Mouse (Mus musculus) midbrain, embryonic 16.5 days (tissue): Measurements from ENCODE around the gene Fam102b. TPM values are rescaled to one million over a fixed set of nuclear protein-coding genes. Genes with fewer than 3 reads are reported as not detected.

Experiments
- ATAC-seq: fragments of 200-750 bp; cut with Nextera tagmentation; 2 replicates; pipeline ENCODE4 v1.8.0; 2017; ENCODE audit warnings: moderate TSS enrichment
- H3K27ac ChIP-seq: fragments of 300-500 bp; sonication (generic); 2 replicates; pipeline ENCODE4 v1.5.1; 2014; ENCODE audit warnings: mild to moderate bottlenecking, low read length, mixed read lengths
- H3K27me3 ChIP-seq: fragments of 300-500 bp; sonication (generic); 2 replicates; pipeline ENCODE4 v1.6.1; 2014; ENCODE audit warnings: low read depth, low read length, mixed read lengths; ENCODE audit not compliant: control insufficient read depth, insufficient read depth
- H3K36me3 ChIP-seq: fragments of 300-500 bp; sonication (generic); 2 replicates; pipeline ENCODE4 v1.6.1; 2014; ENCODE audit warnings: mild to moderate bottlenecking, low read length, moderate library complexity, mixed read lengths; ENCODE audit not compliant: control insufficient read depth, insufficient read depth
- H3K4me1 ChIP-seq: fragments of 300-500 bp; sonication (generic); 2 replicates; pipeline ENCODE4 v1.6.1; 2014; ENCODE audit warnings: mild to moderate bottlenecking, low read length, mixed read lengths; ENCODE audit not compliant: control insufficient read depth, insufficient read depth
- H3K4me2 ChIP-seq: fragments of 300-500 bp; sonication (generic); 2 replicates; pipeline ENCODE4 v1.6.1; 2014; ENCODE audit warnings: mild to moderate bottlenecking, low read length, mixed read lengths
- H3K4me3 ChIP-seq: fragments of 300-500 bp; sonication (generic); 2 replicates; pipeline ENCODE4 v1.5.1; 2014; ENCODE audit warnings: low read depth, mild to moderate bottlenecking, low read length, moderate library complexity, mixed read lengths
- H3K9ac ChIP-seq: fragments of 300-500 bp; sonication (generic); 2 replicates; pipeline ENCODE4 v1.6.1; 2014; ENCODE audit warnings: low read depth, low read length, mixed read lengths
- H3K9me3 ChIP-seq: fragments of 300-500 bp; sonication (generic); replicated peaks from 2 replicates; pipeline ENCODE4 v1.6.1; 2014; ENCODE audit warnings: mild to moderate bottlenecking, low read length, mixed read lengths; ENCODE audit not compliant: control insufficient read depth, poor library complexity, severe bottlenecking
- WGBS: fragments of 180-500 bp; shearing (Covaris S2); extraction: QIAGEN DNeasy Blood & Tissue Kit; methylation state at CpG from one replicate; pipeline ENCODE4 v1.1.7; 2014; 5-methylcytosine and 5-hydroxymethylcytosine counted together
- polyA plus RNA-seq: library from polyadenylated mRNA; unstranded; fragments of >200 nt; fragmentation: Nextera tagmentation; extraction: Ambion mirVana; gene quantifications from 2 replicates; pipeline ENCODE4 v1.2.1, GENCODE M21; 2015

Gene Fam102b
- 13.4 and 14.1 TPM in 2 replicates for polyA plus RNA-seq

DNA sequence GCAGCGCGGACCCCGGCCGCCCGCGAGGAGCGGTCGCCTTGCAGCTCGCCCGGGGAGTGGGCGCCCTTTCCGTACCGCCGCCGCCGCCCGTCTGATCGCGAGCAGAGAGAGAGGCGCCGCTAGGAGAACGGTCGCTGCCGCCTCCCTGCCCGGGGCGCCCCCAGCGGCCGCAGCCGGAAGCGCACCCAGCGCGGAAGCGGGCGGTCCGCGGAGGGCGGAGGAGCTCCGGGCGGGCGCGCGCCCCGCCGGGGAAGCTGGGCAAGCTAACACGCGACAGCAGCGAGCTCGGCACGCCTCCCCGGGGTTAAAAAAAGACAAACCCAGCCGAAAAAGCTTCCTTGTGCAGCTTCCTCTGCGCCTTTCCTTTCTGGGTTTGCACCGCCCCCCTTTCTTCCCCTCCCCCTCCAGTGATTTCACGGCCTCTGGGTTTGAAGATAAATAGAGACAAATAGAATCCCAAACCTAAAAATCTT, at the start of gene Fam102b:
TSS of gene Fam102b (minus strand) at position 93 of the 473 bp plus-strand sequence.
- peak; percentile 90 for ATAC-seq
- Histone ChIP-seq H3K4me3 (peak within 1 kb of the TSS; percentile 66), H3K36me3 (no peaks in the 10 kb centered on the region), H3K4me1 (peaks cover 28% of the 10 kb centered on the region), H3K27me3 (no peaks in the 10 kb centered on the region), H3K9ac (peak within 1 kb of the TSS; percentile 80), H3K4me2 (peak within 1 kb of the TSS; percentile 73), H3K27ac (peak within 1 kb of the TSS; percentile 87), H3K9me3 (no peaks in the 10 kb centered on the region)
- 0% methylated on average over 26 of the region's 54 CpGs for WGBS

DNA sequence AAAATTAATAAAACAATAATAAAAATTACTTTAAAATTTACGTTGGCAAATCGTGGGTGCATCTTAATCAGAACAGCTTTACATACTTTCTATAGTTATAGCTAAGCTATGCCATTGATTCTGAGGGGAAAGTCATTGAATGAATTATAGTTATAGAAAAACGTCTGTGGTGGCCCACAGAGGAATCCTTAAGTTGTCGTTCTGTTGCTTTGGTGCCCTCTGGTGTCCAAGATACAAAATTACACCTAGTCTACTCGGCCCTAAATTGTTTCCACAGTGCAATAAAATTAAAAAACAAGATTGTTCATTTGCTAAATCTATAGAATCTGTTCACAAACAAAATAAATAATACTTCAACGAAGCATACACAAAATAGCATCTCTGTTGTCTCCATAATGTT, 35.6 kb upstream of the Fam102b start:
- no peak overlapping the region for H3K27ac ChIP-seq

DNA sequence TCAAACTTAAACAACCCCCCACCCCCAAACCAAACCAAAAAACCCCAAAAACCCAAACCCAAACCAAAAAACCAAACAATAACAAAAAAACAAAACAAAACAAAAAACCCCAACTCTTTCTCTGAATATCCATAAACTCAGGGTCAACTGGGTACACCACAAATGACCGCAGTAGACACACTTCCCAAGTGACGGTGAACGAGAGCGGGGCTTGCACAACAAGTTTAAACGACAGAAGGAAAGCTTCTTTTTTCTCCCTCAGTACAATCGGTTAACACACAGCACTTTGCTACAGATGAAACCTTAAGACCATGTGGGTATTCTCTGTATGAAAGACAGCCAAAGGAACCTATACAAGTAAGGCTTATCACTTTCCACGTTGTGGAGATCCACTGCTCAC, 35.0 kb upstream of the Fam102b start:
- 77% methylated on average over 7 of the region's 7 CpGs for WGBS
- H3K27ac ChIP-seq = no peak overlapping the region
- no peaks in the 10 kb centered on the region for H3K4me1 ChIP-seq
- no peak overlapping the region for H3K4me2 ChIP-seq
- no peaks in the 10 kb centered on the region for H3K27me3 ChIP-seq
- H3K36me3 ChIP-seq = no peaks in the 10 kb centered on the region
- no peak for ATAC-seq
- no peak overlapping the region for H3K9ac ChIP-seq
- no peak overlapping the region for H3K4me3 ChIP-seq
- H3K9me3 ChIP-seq = no peaks in the 10 kb centered on the region

More for the DNA sequence above, 35.6 kb upstream of the Fam102b start:
- H3K9me3 ChIP-seq = no peaks in the 10 kb centered on the region
- H3K4me2 ChIP-seq = no peak overlapping the region
- no peaks in the 10 kb centered on the region for H3K27me3 ChIP-seq
- WGBS = 2% methylated on average over 6 of the region's 6 CpGs
- ATAC-seq = peak; percentile 56; the same call in 1 of the 2 replicates
- no peaks in the 10 kb centered on the region for H3K4me1 ChIP-seq
- H3K4me3 ChIP-seq = no peak overlapping the region
- no peaks in the 10 kb centered on the region for H3K36me3 ChIP-seq
- no peak overlapping the region for H3K9ac ChIP-seq

DNA sequence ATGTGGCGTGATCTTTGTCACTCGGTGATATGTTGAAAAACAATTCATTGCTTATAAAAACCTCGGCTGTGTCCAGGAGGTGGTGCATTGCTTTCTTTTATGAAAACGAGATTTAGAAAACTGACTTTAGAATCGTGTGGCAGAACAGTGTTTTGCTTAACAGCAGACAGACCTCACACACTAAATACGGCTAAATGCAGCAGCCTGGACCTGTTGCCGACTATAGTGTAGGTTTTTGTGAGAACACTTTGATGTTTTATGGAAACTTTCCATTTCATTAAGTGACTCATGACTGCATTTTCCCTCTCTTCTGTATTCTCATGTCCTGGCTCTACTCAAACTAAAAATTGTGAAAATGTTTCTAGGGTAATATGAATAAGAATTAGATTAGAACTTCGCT, 32.5 kb upstream of the Fam102b start:
- ATAC-seq = no peak
- Histone ChIP-seq H3K9me3 (no peaks in the 10 kb centered on the region), H3K27ac (no peak overlapping the region), H3K4me2 (no peak overlapping the region), H3K36me3 (no peaks in the 10 kb centered on the region), H3K4me3 (no peak overlapping the region), H3K9ac (no peak overlapping the region), H3K4me1 (no peaks in the 10 kb centered on the region), H3K27me3 (no peaks in the 10 kb centered on the region)
- whole genome bisulfite sequencing = 64% methylated on average over 8 of the region's 8 CpGs

GRCm38 (mm10) chr3:109051946-109052331, 24.5 kb upstream of the Fam102b start:
- no peak overlapping the region for H3K27ac ChIP-seq
- H3K4me2 ChIP-seq = no peak overlapping the region
- no peaks in the 10 kb centered on the region for H3K27me3 ChIP-seq
- no peak overlapping the region for H3K4me3 ChIP-seq
- no peak for ATAC-seq
- no peaks in the 10 kb centered on the region for H3K4me1 ChIP-seq
- no peak overlapping the region for H3K9ac ChIP-seq
- 89% methylated on average over 6 of the region's 6 CpGs for WGBS
- H3K9me3 ChIP-seq = no peaks in the 10 kb centered on the region
- no peaks in the 10 kb centered on the region for H3K36me3 ChIP-seq

- H3K4me3 ChIP-seq = no peak overlapping the region
- no peak overlapping the region for H3K27ac ChIP-seq
- no peaks in the 10 kb centered on the region for H3K9me3 ChIP-seq
- no peaks in the 10 kb centered on the region for H3K4me1 ChIP-seq
- H3K4me2 ChIP-seq = no peak overlapping the region
- H3K9ac ChIP-seq = no peak overlapping the region
- 77% methylated on average over 11 of the region's 11 CpGs for WGBS
- H3K36me3 ChIP-seq = no peaks in the 10 kb centered on the region
- no peak for ATAC-seq
- no peaks in the 10 kb centered on the region for H3K27me3 ChIP-seq
Measured at GRCm38 (mm10) chr3:109051056-109051945, 23.9 kb upstream of the Fam102b start.

DNA sequence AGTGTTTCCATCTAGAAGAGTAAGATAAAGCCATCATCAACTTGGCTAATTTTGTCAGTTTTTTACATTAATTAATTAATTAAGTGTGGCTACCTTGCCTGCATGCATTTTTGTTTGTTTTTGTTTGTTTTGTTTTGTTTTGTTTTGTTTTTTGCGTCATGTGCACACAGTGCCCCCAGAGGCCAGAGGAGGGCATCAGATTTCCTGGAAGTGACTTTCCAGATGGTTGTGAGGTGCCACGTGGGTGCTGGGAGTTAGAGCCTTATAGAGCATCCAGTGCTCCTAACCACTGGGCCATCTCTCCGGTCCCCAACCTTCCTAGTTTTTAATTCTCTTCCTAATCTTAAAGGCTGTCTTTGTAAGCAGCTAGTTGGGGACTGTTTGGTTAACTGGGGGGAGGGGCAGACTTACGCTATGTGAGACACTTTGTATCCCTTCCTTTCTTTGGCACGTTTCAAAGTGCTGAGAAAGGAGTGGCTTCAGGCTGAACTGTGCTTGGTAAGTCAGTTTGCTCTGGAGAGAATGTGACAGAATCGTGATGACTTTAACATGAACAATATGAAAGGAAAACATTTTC, 20.4 kb upstream of the Fam102b start:
- 51% methylated on average over 6 of the region's 6 CpGs for WGBS
- ATAC-seq = no peak
- Histone ChIP-seq H3K27me3 (no peaks in the 10 kb centered on the region), H3K27ac (no peak overlapping the region), H3K36me3 (no peaks in the 10 kb centered on the region), H3K4me1 (no peaks in the 10 kb centered on the region), H3K9ac (no peak overlapping the region), H3K4me3 (no peak overlapping the region), H3K4me2 (no peak overlapping the region), H3K9me3 (no peaks in the 10 kb centered on the region)

DNA sequence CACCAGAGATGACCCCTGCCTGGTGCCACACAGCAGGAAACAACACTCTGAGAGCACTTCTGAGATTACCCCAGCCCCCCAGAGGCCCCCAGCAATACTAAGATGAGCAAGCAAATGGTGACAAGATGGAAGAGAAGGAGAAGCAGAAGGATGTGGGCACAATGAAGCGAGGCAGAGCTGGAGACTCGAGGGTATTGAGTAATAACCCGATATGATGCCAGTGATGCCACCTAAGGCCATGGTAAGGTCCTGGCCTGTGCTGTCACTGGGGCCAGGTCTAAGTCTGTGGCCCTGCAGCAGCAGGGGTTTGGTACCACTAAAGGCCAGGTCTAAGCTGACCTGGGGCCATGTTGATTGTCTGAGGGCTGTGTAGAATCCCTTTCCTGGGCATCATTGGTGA, 19.0 kb upstream of the Fam102b start:
- 98% methylated on average over 3 of the region's 3 CpGs for WGBS
- Histone ChIP-seq H3K9ac (no peak overlapping the region), H3K4me3 (no peak overlapping the region), H3K4me1 (no peaks in the 10 kb centered on the region), H3K4me2 (no peak overlapping the region), H3K36me3 (no peaks in the 10 kb centered on the region), H3K27ac (no peak overlapping the region), H3K9me3 (no peaks in the 10 kb centered on the region), H3K27me3 (no peaks in the 10 kb centered on the region)
- no peak for ATAC-seq

GRCm38 (mm10) chr3:109043395-109043794, 16.0 kb upstream of the Fam102b start:
- H3K4me2 ChIP-seq = no peak overlapping the region
- H3K27me3 ChIP-seq = no peaks in the 10 kb centered on the region
- no peak overlapping the region for H3K27ac ChIP-seq
- no peaks in the 10 kb centered on the region for H3K4me1 ChIP-seq
- no peaks in the 10 kb centered on the region for H3K36me3 ChIP-seq
- no peak for ATAC-seq
- H3K9ac ChIP-seq = no peak overlapping the region
- no peaks in the 10 kb centered on the region for H3K9me3 ChIP-seq
- 42% methylated on average over 7 of the region's 7 CpGs for WGBS
- H3K4me3 ChIP-seq = no peak overlapping the region
